Mouse (Mus musculus): ENCODE measurements around the gene Isg20l2. TPM values are rescaled to one million over a fixed set of nuclear protein-coding genes. Genes with fewer than 3 reads are reported as not detected.
"Not testable (repeated sequence)": the region's sequence is repeated elsewhere in the genome, so short reads cannot be mapped to it uniquely, and the experiment has no call there.

Gene Isg20l2
- polyA plus RNA-seq (2015; fragmentation: Nextera tagmentation; extraction: Ambion mirVana), result 46.7 and 49.9 TPM in 2 replicates

- H3K4me1 ChIP-seq (replicated peaks), result peaks cover 32% of the 10 kb centered on the region
- H3K9me3 ChIP-seq, result no peaks in the 10 kb centered on the region
Observed at GRCm38 (mm10) chr3:87930078-87930795, at the start of gene Isg20l2, which contains the start of gene Rrnad1. TSS of gene Isg20l2 (plus strand) at chr3:87930314. TSS of gene Rrnad1 (minus strand) at chr3:87930717.

GRCm38 (mm10) chr3:87884291-87884690, 45.8 kb upstream of the Isg20l2 start:
- Histone ChIP-seq H3K9ac (peak overlapping the region; percentile 96), H3K36me3 (no peaks in the 10 kb centered on the region), H3K9me3 (no peaks in the 10 kb centered on the region), H3K4me3 (replicated peaks) (peak overlapping the region; percentile 98), H3K4me2 (replicated peaks) (peak overlapping the region; percentile 68), H3K27me3 (replicated peaks) (no peaks in the 10 kb centered on the region), H3K27ac (peak overlapping the region; percentile 88; the same call in 1 of the 2 replicates), H3K4me1 (replicated peaks) (peaks cover 12% of the 10 kb centered on the region)
- 2% methylated on average over 3 of the region's 3 CpGs for WGBS
- no peak for ATAC-seq

More at GRCm38 (mm10) chr3:87930078-87930795, at the start of gene Isg20l2, which contains the start of gene Rrnad1:
- Histone ChIP-seq H3K27me3 (replicated peaks) (no peaks in the 10 kb centered on the region), H3K9ac (peak within 1 kb of the TSS; percentile 96), H3K4me2 (replicated peaks) (peak within 1 kb of the TSS; percentile 76), H3K27ac (peak within 1 kb of the TSS; percentile 84), H3K36me3 (peaks cover 30% of the 10 kb centered on the region), H3K4me3 (replicated peaks) (peak within 1 kb of the TSS; percentile 83)
- under 1% methylated on average over 77 of the region's 78 CpGs for WGBS
- ATAC-seq, result peak; percentile 99

- Histone ChIP-seq H3K4me2 (replicated peaks) (peak overlapping the region; percentile 68), H3K36me3 (no peaks in the 10 kb centered on the region), H3K9ac (peak overlapping the region; percentile 96), H3K27ac (peak overlapping the region; percentile 88), H3K4me3 (replicated peaks) (peak overlapping the region; percentile 98), H3K4me1 (replicated peaks) (peaks cover 12% of the 10 kb centered on the region), H3K27me3 (replicated peaks) (no peaks in the 10 kb centered on the region), H3K9me3 (no peaks in the 10 kb centered on the region)
- peak; percentile 37 for ATAC-seq
- WGBS, result 0% methylated on average over 28 of the region's 28 CpGs
Observed at GRCm38 (mm10) chr3:87884708-87885251, 45.3 kb upstream of the Isg20l2 start.

GRCm38 (mm10) chr3:87885281-87886003, 44.7 kb upstream of the Isg20l2 start, which contains the start of gene Prcc:
TSS of gene Prcc (minus strand) at chr3:87885608.
- peak; percentile 98 for ATAC-seq
- Histone ChIP-seq H3K27ac (peak within 1 kb of the TSS; percentile 88), H3K36me3 (no peaks in the 10 kb centered on the region), H3K27me3 (replicated peaks) (no peaks in the 10 kb centered on the region), H3K9me3 (no peaks in the 10 kb centered on the region), H3K4me2 (replicated peaks) (peak within 1 kb of the TSS; percentile 68), H3K9ac (peak within 1 kb of the TSS; percentile 96), H3K4me1 (replicated peaks) (peaks cover 12% of the 10 kb centered on the region), H3K4me3 (replicated peaks) (peak within 1 kb of the TSS; percentile 98)
- under 1% methylated on average over 33 of the region's 33 CpGs for WGBS

- peak overlapping the region; percentile 98 for H3K4me3 ChIP-seq (replicated peaks)
- peak overlapping the region; percentile 68 for H3K4me2 ChIP-seq (replicated peaks)
- peak overlapping the region; percentile 46 for H3K9ac ChIP-seq
- H3K4me1 ChIP-seq (replicated peaks), result peaks cover 12% of the 10 kb centered on the region
- ATAC-seq, result peak; percentile 24
- no peaks in the 10 kb centered on the region for H3K27me3 ChIP-seq (replicated peaks)
- 15% methylated on average over 10 of the region's 10 CpGs for WGBS
- H3K27ac ChIP-seq, result no peak overlapping the region
- no peaks in the 10 kb centered on the region for H3K36me3 ChIP-seq
- H3K9me3 ChIP-seq, result no peaks in the 10 kb centered on the region
Observed at GRCm38 (mm10) chr3:87886004-87886365, 44.1 kb upstream of the Isg20l2 start.

- Histone ChIP-seq H3K4me1 (replicated peaks) (peaks cover 12% of the 10 kb centered on the region), H3K27me3 (replicated peaks) (no peaks in the 10 kb centered on the region), H3K9me3 (no peaks in the 10 kb centered on the region), H3K9ac (no peak overlapping the region), H3K36me3 (no peaks in the 10 kb centered on the region), H3K27ac (no peak overlapping the region), H3K4me3 (replicated peaks) (peak overlapping the region; percentile 98; the same call in 1 of the 2 replicates), H3K4me2 (replicated peaks) (peak overlapping the region; percentile 68)
- ATAC-seq, result no peak
- WGBS, result 84% methylated on average over 6 of the region's 6 CpGs
Observed at GRCm38 (mm10) chr3:87886416-87886815, 43.7 kb upstream of the Isg20l2 start.

- H3K9me3 ChIP-seq; H3K9ac ChIP-seq; H3K4me2 ChIP-seq (replicated peaks); H3K27ac ChIP-seq; H3K36me3 ChIP-seq; H3K27me3 ChIP-seq (replicated peaks); ATAC-seq; H3K4me3 ChIP-seq (replicated peaks): not testable (repeated sequence)
- 80% methylated on average over 4 of the region's 4 CpGs for WGBS
- peaks cover 12% of the 10 kb centered on the region for H3K4me1 ChIP-seq (replicated peaks)
Observed at GRCm38 (mm10) chr3:87887400-87887799, 42.7 kb upstream of the Isg20l2 start.

GRCm38 (mm10) chr3:87891481-87891880, 38.6 kb upstream of the Isg20l2 start:
- H3K4me2 ChIP-seq (replicated peaks), result no peak overlapping the region
- H3K27ac ChIP-seq, result no peak overlapping the region
- 67% methylated on average over 3 of the region's 3 CpGs for WGBS
- H3K27me3 ChIP-seq (replicated peaks), result no peaks in the 10 kb centered on the region
- H3K9me3 ChIP-seq, result no peaks in the 10 kb centered on the region
- no peak overlapping the region for H3K9ac ChIP-seq
- H3K4me3 ChIP-seq (replicated peaks), result no peak overlapping the region
- H3K4me1 ChIP-seq (replicated peaks), result no peaks in the 10 kb centered on the region
- no peaks in the 10 kb centered on the region for H3K36me3 ChIP-seq
- ATAC-seq, result no peak

- no peaks in the 10 kb centered on the region for H3K9me3 ChIP-seq
- WGBS, result 78% methylated on average over 3 of the region's 3 CpGs
- H3K36me3 ChIP-seq, result no peaks in the 10 kb centered on the region
- no peak for ATAC-seq
- H3K9ac ChIP-seq, result no peak overlapping the region
- H3K27ac ChIP-seq, result no peak overlapping the region
- H3K4me2 ChIP-seq (replicated peaks), result no peak overlapping the region
- H3K27me3 ChIP-seq (replicated peaks), result no peaks in the 10 kb centered on the region
- no peak overlapping the region for H3K4me3 ChIP-seq (replicated peaks)
- H3K4me1 ChIP-seq (replicated peaks), result no peaks in the 10 kb centered on the region
Observed at GRCm38 (mm10) chr3:87893367-87893905, 36.7 kb upstream of the Isg20l2 start.

GRCm38 (mm10) chr3:87899266-87899665, 30.8 kb upstream of the Isg20l2 start:
- H3K4me2 ChIP-seq (replicated peaks), result no peak overlapping the region
- no peaks in the 10 kb centered on the region for H3K9me3 ChIP-seq
- H3K4me3 ChIP-seq (replicated peaks), result no peak overlapping the region
- no peaks in the 10 kb centered on the region for H3K36me3 ChIP-seq
- no peaks in the 10 kb centered on the region for H3K4me1 ChIP-seq (replicated peaks)
- no peak overlapping the region for H3K9ac ChIP-seq
- WGBS, result 75% methylated on average over 3 of the region's 3 CpGs
- H3K27ac ChIP-seq, result no peak overlapping the region
- ATAC-seq, result no peak
- H3K27me3 ChIP-seq (replicated peaks), result no peaks in the 10 kb centered on the region

GRCm38 (mm10) chr3:87899776-87900175, 30.3 kb upstream of the Isg20l2 start:
- Histone ChIP-seq H3K36me3 (no peaks in the 10 kb centered on the region), H3K4me3 (replicated peaks) (no peak overlapping the region), H3K27me3 (replicated peaks) (no peaks in the 10 kb centered on the region), H3K4me2 (replicated peaks) (no peak overlapping the region), H3K27ac (no peak overlapping the region), H3K9me3 (no peaks in the 10 kb centered on the region), H3K9ac (no peak overlapping the region), H3K4me1 (replicated peaks) (no peaks in the 10 kb centered on the region)
- WGBS, result 82% methylated on average over 3 of the region's 3 CpGs
- ATAC-seq, result no peak

- Histone ChIP-seq H3K27ac (no peak overlapping the region), H3K36me3 (no peaks in the 10 kb centered on the region), H3K27me3 (replicated peaks) (no peaks in the 10 kb centered on the region), H3K4me1 (replicated peaks) (no peaks in the 10 kb centered on the region), H3K9ac (no peak overlapping the region), H3K4me3 (replicated peaks) (no peak overlapping the region), H3K4me2 (replicated peaks) (no peak overlapping the region), H3K9me3 (no peaks in the 10 kb centered on the region)
- no peak for ATAC-seq
- WGBS, result 27% methylated on average over 1 of the region's 1 CpGs
Observed at GRCm38 (mm10) chr3:87901036-87901624, 29.0 kb upstream of the Isg20l2 start.

All from intestine, embryonic 15.5 days (tissue).